Mouse (Mus musculus) T-helper 2 cell (primary cell): Measurements from ENCODE around the gene Tmem267.
"Not testable (repeated sequence)": the region's sequence is repeated elsewhere in the genome, so short reads cannot be mapped to it uniquely, and the experiment has no call there.

Experiments used
- in situ Hi-C: fragments of 300-600 bp; cut with MboI, MseI; formaldehyde crosslinking; loops from one replicate; pipeline ENCODE4 v1.15.1; 2025; ENCODE audit warnings: high pct_unique_total_duplicates

Tmem267 gene

GRCm38 (mm10) chr13:119603890-119604289 lies 116.1 kb downstream of the Tmem267 start:
- in situ Hi-C loops: loop anchor here (10.0 kb wide), 1 partner anchor 1659 kb away; no protein-coding TSS in a partner anchor

GRCm38 (mm10) chr13:119604322-119604721 lies 116.5 kb downstream of the Tmem267 start:
- in situ Hi-C loops: loop anchor here (10.0 kb wide), 1 partner anchor 1660 kb away; no protein-coding TSS in a partner anchor

- in situ Hi-C loops: no loop called here
Observed at GRCm38 (mm10) chr13:119618841-119619240, 131.0 kb downstream of the Tmem267 start.

- in situ Hi-C loops: no loop called here
Observed at GRCm38 (mm10) chr13:119619735-119620134, 131.9 kb downstream of the Tmem267 start.

GRCm38 (mm10) chr13:119623634-119624033 lies 135.8 kb downstream of the Tmem267 start, which contains the start of gene Ccl28:
TSS of gene Ccl28 (plus strand) at chr13:119623819.
- in situ Hi-C loops: no loop called here

- in situ Hi-C loops: not testable (repeated sequence)
Observed at GRCm38 (mm10) chr13:119625952-119626351, 138.1 kb downstream of the Tmem267 start.

- in situ Hi-C loops: no loop called here
Observed at GRCm38 (mm10) chr13:119631482-119632155, 143.8 kb downstream of the Tmem267 start.

- in situ Hi-C loops: no loop called here
Observed at GRCm38 (mm10) chr13:119632156-119632548, 144.3 kb downstream of the Tmem267 start.

GRCm38 (mm10) chr13:119635496-119635895 lies 147.7 kb downstream of the Tmem267 start:
- in situ Hi-C loops: loop anchor here (5.0 kb wide), 1 partner anchor 52 kb away; no protein-coding TSS in a partner anchor

GRCm38 (mm10) chr13:119637837-119638236 lies 150.0 kb downstream of the Tmem267 start:
- in situ Hi-C loops: loop anchor here (5.0 kb wide), 1 partner anchor 49 kb away; no protein-coding TSS in a partner anchor

GRCm38 (mm10) chr13:119638449-119638848 lies 150.6 kb downstream of the Tmem267 start:
- in situ Hi-C loops: loop anchor here (5.0 kb wide), 1 partner anchor 49 kb away; no protein-coding TSS in a partner anchor

GRCm38 (mm10) chr13:119639302-119639701 lies 151.5 kb downstream of the Tmem267 start:
- in situ Hi-C loops: loop anchor here (5.0 kb wide), 1 partner anchor 48 kb away; no protein-coding TSS in a partner anchor

- in situ Hi-C loops: loop anchor here (5.0 kb wide), 1 partner anchor 97 kb away; no protein-coding TSS in a partner anchor
Observed at GRCm38 (mm10) chr13:119640504-119640903, 152.7 kb downstream of the Tmem267 start.

- in situ Hi-C loops: loop anchor here (5.0 kb wide), 1 partner anchor 96 kb away; no protein-coding TSS in a partner anchor
Observed at GRCm38 (mm10) chr13:119641145-119641544, 153.3 kb downstream of the Tmem267 start.

- in situ Hi-C loops: loop anchor here (5.0 kb wide), 1 partner anchor 93 kb away; no protein-coding TSS in a partner anchor
Observed at GRCm38 (mm10) chr13:119644769-119645168, 156.9 kb downstream of the Tmem267 start.

GRCm38 (mm10) chr13:119646511-119646910 lies 158.7 kb downstream of the Tmem267 start:
- in situ Hi-C loops: no loop called here

GRCm38 (mm10) chr13:119648891-119649698 lies 161.3 kb downstream of the Tmem267 start:
- in situ Hi-C loops: no loop called here

GRCm38 (mm10) chr13:119649699-119650046 lies 161.8 kb downstream of the Tmem267 start:
- in situ Hi-C loops: no loop called here

GRCm38 (mm10) chr13:119654734-119655133 lies 166.9 kb downstream of the Tmem267 start:
- in situ Hi-C loops: no loop called here

GRCm38 (mm10) chr13:119656246-119656645 lies 168.4 kb downstream of the Tmem267 start:
- in situ Hi-C loops: no loop called here

GRCm38 (mm10) chr13:119656846-119657416 lies 169.1 kb downstream of the Tmem267 start:
- in situ Hi-C loops: no loop called here
